Mouse (Mus musculus) E14TG2a.4 (cell line): ENCODE measurements around the gene Coro2b.
A peak's percentile ranks its signal among the peaks of the same experiment; 100 is the strongest.

Experiments used
- H3K27me3 ChIP-seq: 2 replicates; pipeline ENCODE4 v1.6.1; 2014; ENCODE audit warnings: low read length, control low read depth; ENCODE audit not compliant: insufficient read depth
- H3K36me3 ChIP-seq: 2 replicates; pipeline ENCODE4 v1.6.1; 2014; ENCODE audit warnings: low read length, control low read depth; ENCODE audit not compliant: insufficient read depth
- H3K4me1 ChIP-seq: replicated peaks from 2 replicates; pipeline ENCODE4 v1.6.1; 2014; ENCODE audit warnings: low read depth, low read length, control low read depth
- H3K4me3 ChIP-seq: replicated peaks from 2 replicates; pipeline ENCODE4 v1.5.1; 2014; ENCODE audit warnings: mild to moderate bottlenecking, low read length
- H3K9me3 ChIP-seq: 2 replicates; pipeline ENCODE4 v1.6.1; 2014; ENCODE audit warnings: low read length, control low read depth
- CTCF ChIP-seq: conservative IDR thresholded peaks from 2 replicates; pipeline ENCODE4 v1.5.1; 2014; ENCODE audit warnings: low read length
- NANOG ChIP-seq: IDR thresholded peaks from 2 replicates; pipeline ENCODE4 v1.6.1; 2014; ENCODE audit warnings: borderline replicate concordance, low read length, mixed read lengths
- POU5F1 ChIP-seq: IDR thresholded peaks from 2 replicates; pipeline ENCODE4 v1.6.1; 2014; ENCODE audit warnings: low read length, borderline replicate concordance

Gene Coro2b

GRCm38 (mm10) chr9:62500007-62500406, 36.8 kb downstream of the Coro2b start:
- no peak for TF ChIP-seq CTCF
- TF ChIP-seq POU5F1, result no peak
- no peak for TF ChIP-seq NANOG
- Histone ChIP-seq H3K36me3 (no peaks in the 10 kb centered on the region), H3K4me1 (peaks cover 82% of the 10 kb centered on the region), H3K27me3 (no peaks in the 10 kb centered on the region), H3K9me3 (no peaks in the 10 kb centered on the region), H3K4me3 (peak overlapping the region; percentile 20; the same call in 1 of the 2 replicates)

- Histone ChIP-seq H3K4me1 (peaks cover 88% of the 10 kb centered on the region), H3K4me3 (no peak overlapping the region), H3K9me3 (no peaks in the 10 kb centered on the region), H3K36me3 (no peaks in the 10 kb centered on the region), H3K27me3 (no peaks in the 10 kb centered on the region)
- TF ChIP-seq CTCF, result no peak
- TF ChIP-seq POU5F1, result no peak
- TF ChIP-seq NANOG, result no peak
Observed at GRCm38 (mm10) chr9:62498945-62499344, 37.9 kb downstream of the Coro2b start.

DNA sequence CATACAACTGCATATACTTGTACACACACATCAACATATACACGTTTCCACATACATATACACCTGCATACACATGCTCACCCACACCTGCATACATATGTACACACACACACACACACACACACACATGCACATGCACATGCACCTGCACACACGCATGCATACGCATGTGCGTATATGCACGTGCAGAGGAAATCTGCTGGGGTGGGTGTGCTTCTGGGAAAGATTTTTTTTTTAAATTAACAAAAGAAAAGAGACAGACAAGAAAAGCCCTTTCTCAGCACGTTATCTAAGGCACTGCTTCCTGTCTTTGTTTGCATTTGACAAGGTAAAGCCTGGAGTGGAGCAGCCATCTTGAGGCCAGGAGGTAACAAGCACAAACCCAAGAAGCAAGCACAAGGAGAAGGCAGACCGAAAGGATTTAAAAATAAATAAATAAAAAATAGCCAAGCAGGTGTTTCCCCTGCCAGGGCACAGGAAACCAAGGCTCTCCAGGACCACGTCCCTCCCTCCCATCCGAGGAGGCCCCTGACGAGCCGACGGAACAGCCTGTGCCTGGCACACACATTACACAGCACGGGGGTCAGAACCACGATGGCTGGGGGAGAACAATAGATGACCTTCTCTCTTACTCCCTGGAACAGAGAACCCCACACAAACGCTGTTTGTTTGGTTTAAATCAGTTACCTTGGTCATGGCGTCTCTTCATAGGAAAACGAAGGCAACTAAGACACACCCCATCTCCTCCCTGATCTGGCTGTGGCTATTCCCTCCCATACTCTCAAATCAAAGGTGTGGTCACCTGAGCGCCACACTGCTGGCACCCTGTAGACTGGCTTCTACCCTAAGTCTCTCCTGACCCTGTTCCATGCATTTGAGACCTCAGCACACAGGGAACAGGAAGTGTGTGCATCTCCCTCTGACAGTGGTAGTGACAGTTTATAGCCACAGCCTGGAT, 39.4 kb downstream of the Coro2b start:
- Histone ChIP-seq H3K4me1 (peaks cover 83% of the 10 kb centered on the region), H3K36me3 (no peaks in the 10 kb centered on the region), H3K9me3 (no peaks in the 10 kb centered on the region), H3K4me3 (peak overlapping the region; percentile 55), H3K27me3 (no peaks in the 10 kb centered on the region)
- no peak for TF ChIP-seq NANOG
- no peak for TF ChIP-seq CTCF
- no peak for TF ChIP-seq POU5F1

DNA sequence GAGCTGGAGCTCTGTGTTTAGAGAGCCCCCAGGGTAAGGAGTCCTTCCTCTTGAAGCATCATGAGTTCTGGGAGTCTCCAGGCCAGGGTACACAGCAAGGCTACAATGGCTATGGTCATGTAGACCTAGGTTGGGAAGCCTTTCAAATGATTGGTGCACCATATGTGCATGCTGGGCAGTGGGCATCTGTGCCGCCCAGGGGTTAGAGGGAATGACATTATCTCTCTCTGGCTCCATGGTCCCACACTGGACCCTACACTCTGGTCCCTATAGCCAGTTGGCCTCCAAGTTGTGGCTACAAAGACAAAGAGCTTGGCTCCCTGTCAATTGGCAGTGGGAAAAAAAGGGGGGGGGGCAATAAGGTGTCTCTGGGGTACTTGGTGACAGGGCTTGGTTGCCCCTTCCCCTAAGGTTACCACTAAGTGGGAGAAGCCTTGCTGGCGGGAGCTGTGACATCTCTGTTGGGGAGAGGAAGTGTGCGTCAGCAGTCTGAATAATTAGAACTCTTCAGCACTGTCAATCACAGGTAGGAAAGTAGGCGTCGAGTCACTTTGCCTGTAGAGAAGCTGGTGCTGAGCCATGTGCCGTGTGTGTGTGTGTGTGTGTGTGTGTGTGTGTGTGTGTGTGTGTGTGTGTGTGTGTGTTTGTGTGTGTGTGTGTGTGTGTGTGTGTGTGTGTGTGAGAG, 44.4 kb downstream of the Coro2b start:
- no peaks in the 10 kb centered on the region for H3K27me3 ChIP-seq
- H3K36me3 ChIP-seq, result no peaks in the 10 kb centered on the region
- peaks cover 84% of the 10 kb centered on the region for H3K4me1 ChIP-seq
- no peak for TF ChIP-seq POU5F1
- TF ChIP-seq CTCF, result no peak
- no peak for TF ChIP-seq NANOG
- H3K4me3 ChIP-seq, result no peak overlapping the region
- H3K9me3 ChIP-seq, result no peaks in the 10 kb centered on the region

GRCm38 (mm10) chr9:62491611-62492010, 45.2 kb downstream of the Coro2b start:
- Histone ChIP-seq H3K9me3 (no peaks in the 10 kb centered on the region), H3K4me3 (no peak overlapping the region), H3K36me3 (no peaks in the 10 kb centered on the region), H3K4me1 (peaks cover 83% of the 10 kb centered on the region), H3K27me3 (no peaks in the 10 kb centered on the region)
- TF ChIP-seq CTCF (no peak), NANOG (no peak), POU5F1 (no peak)

DNA sequence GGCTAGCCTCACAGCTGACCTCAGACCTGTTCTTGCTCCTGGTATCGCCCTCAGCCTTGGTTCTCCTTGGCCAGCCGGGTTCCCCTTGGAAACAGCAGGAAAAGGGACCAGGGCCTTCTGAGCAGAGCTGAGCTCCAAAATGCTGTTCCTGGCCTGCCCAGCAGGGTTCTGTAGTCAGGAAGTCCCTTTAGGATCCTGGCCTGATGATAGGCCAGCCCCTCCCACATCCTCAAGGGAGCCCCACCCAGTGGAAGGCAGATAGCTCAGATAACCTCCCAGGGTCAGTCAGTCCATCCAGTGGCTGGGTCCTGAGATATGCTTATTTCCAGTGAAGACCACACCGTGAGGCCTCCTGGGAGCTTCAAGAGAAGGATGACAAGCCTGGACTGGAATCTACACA, 45.7 kb downstream of the Coro2b start:
- peaks cover 79% of the 10 kb centered on the region for H3K4me1 ChIP-seq
- no peaks in the 10 kb centered on the region for H3K27me3 ChIP-seq
- H3K9me3 ChIP-seq, result no peaks in the 10 kb centered on the region
- TF ChIP-seq CTCF (peak; percentile 45), POU5F1 (no peak), NANOG (no peak)
- H3K36me3 ChIP-seq, result no peaks in the 10 kb centered on the region
- no peak overlapping the region for H3K4me3 ChIP-seq

GRCm38 (mm10) chr9:62484107-62484506, 52.7 kb downstream of the Coro2b start:
- TF ChIP-seq POU5F1 (no peak), CTCF (no peak), NANOG (no peak)
- H3K36me3 ChIP-seq, result no peaks in the 10 kb centered on the region
- H3K4me1 ChIP-seq, result peaks cover 77% of the 10 kb centered on the region
- no peaks in the 10 kb centered on the region; the same call in 1 of the 2 replicates for H3K27me3 ChIP-seq
- no peaks in the 10 kb centered on the region for H3K9me3 ChIP-seq
- H3K4me3 ChIP-seq, result no peak overlapping the region

DNA sequence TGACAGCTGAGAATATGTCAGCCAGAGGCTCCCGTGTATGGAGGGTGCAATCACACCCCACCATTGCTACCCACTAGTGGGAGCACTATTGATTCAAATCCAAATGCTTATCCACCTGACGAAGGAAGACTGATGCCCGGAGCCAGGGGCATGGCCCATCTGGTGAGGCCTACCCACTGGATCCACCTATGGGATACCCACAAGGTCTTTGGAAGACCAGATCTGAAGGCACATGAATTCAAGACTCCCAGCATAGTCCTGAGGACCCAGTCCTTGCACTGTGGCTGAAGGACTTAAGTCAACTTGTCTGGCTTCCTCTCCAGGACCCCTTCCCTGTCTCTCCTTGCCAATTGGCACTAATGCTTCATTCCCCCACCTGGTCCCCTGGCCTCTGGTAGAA, 54.1 kb downstream of the Coro2b start:
- Histone ChIP-seq H3K36me3 (no peaks in the 10 kb centered on the region), H3K4me3 (no peak overlapping the region), H3K27me3 (no peaks in the 10 kb centered on the region; the same call in 1 of the 2 replicates), H3K4me1 (peaks cover 79% of the 10 kb centered on the region), H3K9me3 (no peaks in the 10 kb centered on the region)
- TF ChIP-seq CTCF (no peak), NANOG (no peak), POU5F1 (no peak)
